Mouse (Mus musculus) kidney, embryonic 15.5 days (tissue): ENCODE measurements around the gene Phldb2. TPM values are rescaled to one million over a fixed set of nuclear protein-coding genes. Genes with fewer than 3 reads are reported as not detected.

Experiments used
- ATAC-seq: fragments of 200-750 bp; cut with Nextera tagmentation; replicated peaks from 2 replicates; pipeline ENCODE4 v1.8.0; 2017; ENCODE audit warnings: moderate TSS enrichment; ENCODE audit not compliant: low FRiP score
- H3K27ac ChIP-seq: fragments of 300-500 bp; sonication (generic); 2 replicates; pipeline ENCODE4 v1.5.1; 2015; ENCODE audit warnings: mild to moderate bottlenecking, inconsistent platforms
- H3K27me3 ChIP-seq: fragments of 300-500 bp; sonication (generic); 2 replicates; pipeline ENCODE4 v1.6.1; 2015; ENCODE audit warnings: inconsistent platforms
- H3K36me3 ChIP-seq: fragments of 300-500 bp; sonication (generic); 2 replicates; pipeline ENCODE4 v1.6.1; 2015; ENCODE audit warnings: inconsistent platforms
- H3K4me1 ChIP-seq: fragments of 300-500 bp; sonication (generic); 2 replicates; pipeline ENCODE4 v1.6.1; 2015; ENCODE audit warnings: inconsistent platforms
- H3K4me2 ChIP-seq: fragments of 300-500 bp; sonication (generic); 2 replicates; pipeline ENCODE4 v1.6.1; 2015; ENCODE audit warnings: moderate library complexity, mild to moderate bottlenecking, inconsistent platforms
- H3K4me3 ChIP-seq: fragments of 300-500 bp; sonication (generic); replicated peaks from 2 replicates; pipeline ENCODE4 v1.5.1; 2015; ENCODE audit warnings: mild to moderate bottlenecking, inconsistent platforms
- H3K9ac ChIP-seq: fragments of 300-500 bp; sonication (generic); 2 replicates; pipeline ENCODE4 v1.6.1; 2015; ENCODE audit warnings: mild to moderate bottlenecking, inconsistent platforms
- H3K9me3 ChIP-seq: fragments of 300-500 bp; sonication (generic); replicated peaks from 2 replicates; pipeline ENCODE4 v1.6.1; 2016; ENCODE audit warnings: inconsistent platforms
- WGBS: fragments of 180-500 bp; shearing (Covaris S2); methylation state at CpG from one replicate; pipeline ENCODE4 v1.1.7; 2015; ENCODE audit warnings: mixed read lengths; 5-methylcytosine and 5-hydroxymethylcytosine counted together
- polyA plus RNA-seq: library from polyadenylated mRNA; unstranded; fragments of >200 nt; fragmentation: Nextera tagmentation; extraction: Ambion mirVana; gene quantifications from 2 replicates; pipeline ENCODE4 v1.2.1, GENCODE M21; 2015

The Phldb2 gene
- polyA plus RNA-seq, 1 experiment from 2014 or later: 84.2 TPM

GRCm38 (mm10) chr16:45968716-45969115, 15.3 kb upstream of the Phldb2 start:
- Histone ChIP-seq H3K9me3 (no peaks in the 10 kb centered on the region), H3K9ac (no peak overlapping the region), H3K27ac (no peak overlapping the region), H3K4me1 (peaks cover 19% of the 10 kb centered on the region), H3K4me3 (no peak overlapping the region), H3K27me3 (no peaks in the 10 kb centered on the region), H3K36me3 (no peaks in the 10 kb centered on the region), H3K4me2 (no peak overlapping the region)
- 59% methylated on average over 5 of the region's 5 CpGs for WGBS
- ATAC-seq: no peak

- H3K4me2 ChIP-seq: no peak overlapping the region
- 13% methylated on average over 7 of the region's 7 CpGs for WGBS
- H3K27me3 ChIP-seq: no peaks in the 10 kb centered on the region
- peak; percentile 72 for ATAC-seq
- H3K9ac ChIP-seq: no peak overlapping the region
- peaks cover 26% of the 10 kb centered on the region for H3K4me1 ChIP-seq
- H3K9me3 ChIP-seq: no peaks in the 10 kb centered on the region
- no peak overlapping the region for H3K27ac ChIP-seq
- H3K4me3 ChIP-seq: no peak overlapping the region
- H3K36me3 ChIP-seq: no peaks in the 10 kb centered on the region
Observed at GRCm38 (mm10) chr16:45967471-45967870, 14.1 kb upstream of the Phldb2 start.

GRCm38 (mm10) chr16:45966604-45967003, 13.2 kb upstream of the Phldb2 start:
- no peak overlapping the region for H3K4me2 ChIP-seq
- H3K4me3 ChIP-seq: no peak overlapping the region
- no peak overlapping the region for H3K9ac ChIP-seq
- no peaks in the 10 kb centered on the region for H3K9me3 ChIP-seq
- no peaks in the 10 kb centered on the region for H3K27me3 ChIP-seq
- 0 out of 2 replicates have a peak, but pooled peaks have one; percentile 14 for ATAC-seq
- 0 out of 2 replicates have a peak overlapping the region, but pooled peaks have one; percentile 51 for H3K27ac ChIP-seq
- H3K4me1 ChIP-seq: peaks cover 26% of the 10 kb centered on the region
- no peaks in the 10 kb centered on the region for H3K36me3 ChIP-seq
- WGBS: 57% methylated on average over 5 of the region's 5 CpGs

- H3K27ac ChIP-seq: no peak overlapping the region
- no peak overlapping the region for H3K4me3 ChIP-seq
- no peaks in the 10 kb centered on the region for H3K27me3 ChIP-seq
- H3K9ac ChIP-seq: no peak overlapping the region
- H3K9me3 ChIP-seq: no peaks in the 10 kb centered on the region
- no peak overlapping the region for H3K4me2 ChIP-seq
- no peak for ATAC-seq
- H3K36me3 ChIP-seq: no peaks in the 10 kb centered on the region
- H3K4me1 ChIP-seq: peaks cover 26% of the 10 kb centered on the region
- 91% methylated on average over 6 of the region's 6 CpGs for WGBS
Observed at GRCm38 (mm10) chr16:45964777-45965176, 11.4 kb upstream of the Phldb2 start.

GRCm38 (mm10) chr16:45963837-45964236, 10.4 kb upstream of the Phldb2 start:
- Histone ChIP-seq H3K9ac (no peak overlapping the region), H3K36me3 (no peaks in the 10 kb centered on the region), H3K4me1 (peaks cover 25% of the 10 kb centered on the region), H3K27me3 (no peaks in the 10 kb centered on the region), H3K4me3 (no peak overlapping the region), H3K4me2 (no peak overlapping the region), H3K9me3 (no peaks in the 10 kb centered on the region), H3K27ac (no peak overlapping the region)
- 82% methylated on average over 8 of the region's 8 CpGs for WGBS
- no peak for ATAC-seq

- Histone ChIP-seq H3K27ac (peak overlapping the region; percentile 10; the same call in 1 of the 2 replicates), H3K9ac (no peak overlapping the region), H3K4me1 (peaks cover 24% of the 10 kb centered on the region), H3K4me3 (no peak overlapping the region), H3K4me2 (no peak overlapping the region), H3K9me3 (no peaks in the 10 kb centered on the region), H3K36me3 (no peaks in the 10 kb centered on the region), H3K27me3 (no peaks in the 10 kb centered on the region)
- 32% methylated on average over 5 of the region's 5 CpGs for WGBS
- ATAC-seq: peak; percentile 38; the same call in 1 of the 2 replicates
Observed at GRCm38 (mm10) chr16:45963088-45963487, 9.7 kb upstream of the Phldb2 start.

- Histone ChIP-seq H3K36me3 (no peaks in the 10 kb centered on the region), H3K27ac (no peak overlapping the region), H3K9ac (no peak overlapping the region), H3K9me3 (no peaks in the 10 kb centered on the region), H3K4me1 (peaks cover 14% of the 10 kb centered on the region), H3K4me2 (no peak overlapping the region), H3K4me3 (no peak overlapping the region), H3K27me3 (no peaks in the 10 kb centered on the region)
- 69% methylated on average over 3 of the region's 3 CpGs for WGBS
- ATAC-seq: no peak
Observed at GRCm38 (mm10) chr16:45960978-45961377, 7.6 kb upstream of the Phldb2 start.

GRCm38 (mm10) chr16:45956390-45956950, 3.1 kb upstream of the Phldb2 start:
- H3K9me3 ChIP-seq: no peaks in the 10 kb centered on the region
- peaks cover 7% of the 10 kb centered on the region; the same call in 1 of the 2 replicates for H3K4me1 ChIP-seq
- H3K27me3 ChIP-seq: no peaks in the 10 kb centered on the region
- no peaks in the 10 kb centered on the region for H3K36me3 ChIP-seq
- 68% methylated on average over 4 of the region's 4 CpGs for WGBS
- H3K4me3 ChIP-seq: no peak overlapping the region
- no peak overlapping the region for H3K27ac ChIP-seq
- H3K4me2 ChIP-seq: no peak overlapping the region
- H3K9ac ChIP-seq: no peak overlapping the region
- no peak for ATAC-seq

- no peaks in the 10 kb centered on the region for H3K9me3 ChIP-seq
- 0 out of 2 replicates have a peak, but pooled peaks cover 2% of the 10 kb centered on the region for H3K36me3 ChIP-seq
- H3K4me2 ChIP-seq: peak overlapping the region; percentile 42
- no peak overlapping the region for H3K9ac ChIP-seq
- H3K27ac ChIP-seq: peak overlapping the region; percentile 90
- ATAC-seq: peak; percentile 89
- H3K4me3 ChIP-seq: peak overlapping the region; percentile 20
- H3K4me1 ChIP-seq: peaks cover 7% of the 10 kb centered on the region; the same call in 1 of the 2 replicates
- H3K27me3 ChIP-seq: no peaks in the 10 kb centered on the region
- 38% methylated on average over 5 of the region's 5 CpGs for WGBS
Observed at GRCm38 (mm10) chr16:45952501-45952900, 897 bp downstream of the Phldb2 start.

GRCm38 (mm10) chr16:45952035-45952434, 1.4 kb downstream of the Phldb2 start:
- no peak overlapping the region for H3K9ac ChIP-seq
- WGBS: 72% methylated on average over 2 of the region's 2 CpGs
- peak; percentile 89 for ATAC-seq
- 0 out of 2 replicates have a peak, but pooled peaks cover 2% of the 10 kb centered on the region for H3K36me3 ChIP-seq
- H3K4me3 ChIP-seq: peak overlapping the region; percentile 20
- peak overlapping the region; percentile 42 for H3K4me2 ChIP-seq
- peak overlapping the region; percentile 90 for H3K27ac ChIP-seq
- no peaks in the 10 kb centered on the region for H3K27me3 ChIP-seq
- peaks cover 7% of the 10 kb centered on the region; the same call in 1 of the 2 replicates for H3K4me1 ChIP-seq
- H3K9me3 ChIP-seq: no peaks in the 10 kb centered on the region

- H3K27me3 ChIP-seq: no peaks in the 10 kb centered on the region
- 90% methylated on average over 2 of the region's 2 CpGs for whole genome bisulfite sequencing
- H3K27ac ChIP-seq: peak overlapping the region; percentile 85
- H3K4me1 ChIP-seq: peaks cover 20% of the 10 kb centered on the region
- no peak for ATAC-seq
- H3K9ac ChIP-seq: no peak overlapping the region
- H3K9me3 ChIP-seq: no peaks in the 10 kb centered on the region
- H3K36me3 ChIP-seq: 0 out of 2 replicates have a peak, but pooled peaks cover 2% of the 10 kb centered on the region
- no peak overlapping the region for H3K4me3 ChIP-seq
- peak overlapping the region; percentile 4; the same call in 1 of the 2 replicates for H3K4me2 ChIP-seq
Observed at GRCm38 (mm10) chr16:45946335-45946734, 7.1 kb downstream of the Phldb2 start.

- Histone ChIP-seq H3K4me1 (peaks cover 21% of the 10 kb centered on the region), H3K9me3 (no peaks in the 10 kb centered on the region), H3K4me2 (peak overlapping the region; percentile 49), H3K27me3 (no peaks in the 10 kb centered on the region), H3K36me3 (0 out of 2 replicates have a peak, but pooled peaks cover 2% of the 10 kb centered on the region), H3K27ac (peak overlapping the region; percentile 85), H3K4me3 (peak overlapping the region; percentile 8; the same call in 1 of the 2 replicates), H3K9ac (no peak overlapping the region)
- ATAC-seq: peak; percentile 63
- WGBS: 46% methylated on average over 5 of the region's 5 CpGs
Observed at GRCm38 (mm10) chr16:45945649-45946048, 7.7 kb downstream of the Phldb2 start.
